Mouse (Mus musculus) v-Abl transformed pro-B cells (cell line): ENCODE data around the gene Ift81.

Experiments
- in situ Hi-C, 2 experiments: fragments of 400-800 bp; cut with MboI; formaldehyde crosslinking; loops; one replicate each; pipeline ENCODE4 v1.15.1; 2025; ENCODE audit not compliant: unreplicated experiment in 2 of 2

Gene Ift81

DNA sequence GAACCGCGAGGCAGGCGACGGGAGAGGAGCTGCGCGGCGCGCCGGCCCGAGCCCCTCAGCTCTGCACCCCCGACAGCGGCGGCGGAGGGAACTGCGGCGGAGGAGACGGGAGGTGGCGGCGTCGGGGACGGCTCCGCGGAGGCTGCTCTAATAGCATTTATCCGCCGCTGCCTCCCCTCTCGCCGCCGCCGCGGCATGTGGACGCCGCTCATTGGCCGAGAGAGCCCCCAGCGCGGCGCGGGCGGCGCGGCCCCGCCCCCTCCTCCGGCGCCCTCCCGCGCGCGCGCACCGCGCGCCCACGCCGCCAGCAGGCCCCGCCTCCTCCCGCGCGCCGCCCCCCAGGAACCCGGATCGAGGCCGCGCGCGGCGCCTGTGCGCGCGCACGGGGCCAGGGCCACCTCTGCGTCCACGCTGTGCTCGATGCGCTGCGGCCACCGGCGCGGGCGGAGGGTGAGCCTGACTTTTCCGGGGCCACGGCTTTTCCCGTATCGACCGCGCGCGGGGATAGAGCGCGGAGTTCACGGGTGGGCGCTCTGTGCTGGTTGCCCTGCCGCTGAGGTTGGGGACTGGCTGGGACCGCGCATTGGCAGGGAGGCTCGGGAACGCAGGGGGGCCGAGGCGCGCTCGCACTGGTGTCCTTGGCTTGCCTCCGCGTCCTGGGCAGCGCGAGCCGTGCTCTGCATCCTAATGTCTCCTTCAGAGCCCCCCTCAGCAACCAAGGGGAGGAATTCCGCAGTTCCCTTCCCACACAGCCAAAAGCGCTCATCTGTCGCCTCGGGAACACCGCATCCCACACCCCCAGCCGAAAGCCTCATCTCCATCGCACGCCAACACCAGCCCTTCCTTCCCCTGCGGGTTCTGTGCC lies 112.0 kb downstream of the Ift81 start, which contains the start of gene Atp2a2:
Atp2a2 (minus strand) TSS at position 149 of the 865 bp plus-strand sequence.
- in situ Hi-C loops: no loop called here

DNA sequence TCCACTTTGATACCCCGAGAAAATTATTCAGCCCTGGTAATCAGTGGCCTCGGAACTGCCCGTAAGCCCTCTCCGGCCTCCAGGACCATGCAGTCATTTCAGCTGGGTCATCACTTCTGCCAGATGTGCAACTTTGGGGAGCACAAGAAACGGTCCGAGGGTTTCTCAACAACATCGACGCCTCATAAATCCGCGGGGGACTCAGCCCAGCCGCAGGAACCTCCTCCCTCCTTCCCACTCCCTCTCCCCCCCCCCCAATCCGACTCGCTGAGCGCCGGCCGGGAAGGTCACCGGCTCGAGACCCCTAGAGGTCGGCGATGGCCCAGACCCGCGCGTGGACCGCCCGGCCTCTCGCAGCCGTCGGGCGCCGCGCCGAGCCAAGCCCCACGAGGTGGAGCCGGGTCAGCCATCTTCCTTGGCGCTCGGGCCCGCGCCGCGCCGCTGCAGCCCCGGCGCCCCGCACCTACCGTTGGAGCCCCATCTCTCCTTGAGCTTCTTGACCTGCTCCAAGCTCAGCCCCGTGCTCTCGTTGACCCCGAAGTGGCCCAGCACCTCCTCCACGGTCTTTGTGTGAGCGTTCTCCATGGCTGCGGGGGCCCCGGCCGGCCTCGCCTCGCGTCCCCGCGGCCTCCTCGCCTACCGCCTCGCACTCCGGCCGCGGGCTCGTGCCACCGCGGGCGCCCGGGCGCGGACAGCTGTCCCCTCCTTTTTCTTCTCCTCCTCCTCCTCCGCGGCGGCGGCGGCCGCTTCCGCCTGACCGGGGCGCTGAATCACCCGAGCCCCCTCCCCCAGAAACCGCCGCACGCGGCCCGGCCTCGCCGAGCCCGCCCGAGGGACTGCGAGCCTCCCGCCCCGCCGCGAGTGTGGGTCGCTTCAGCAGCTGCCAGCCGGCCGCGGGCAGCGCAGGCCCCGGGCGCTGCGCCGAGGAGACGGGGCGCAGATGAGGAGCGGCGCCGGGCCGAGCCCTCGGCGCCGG lies 112.9 kb downstream of the Ift81 start:
- in situ Hi-C loops: no loop called here

DNA sequence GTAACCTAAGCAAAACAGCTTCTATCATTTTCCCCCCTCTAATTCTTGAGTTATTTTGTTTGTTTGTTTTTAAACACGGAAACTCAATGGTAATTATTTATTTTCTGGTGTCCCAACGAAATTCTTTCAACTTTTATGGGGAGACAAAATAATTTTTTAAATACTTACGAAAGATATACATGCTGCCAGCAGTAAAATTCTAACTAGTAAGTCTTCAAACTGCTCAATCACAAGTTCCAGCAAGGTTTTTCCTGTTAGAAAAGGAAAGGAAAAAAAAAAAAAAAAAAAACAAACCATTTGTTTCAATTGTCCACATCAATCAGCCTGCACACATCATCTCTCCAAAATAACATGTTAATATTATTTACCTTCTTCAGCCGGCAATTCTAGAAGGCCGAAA lies 113.8 kb downstream of the Ift81 start:
- in situ Hi-C loops: no loop called here
